In the genomic region with DNA sequence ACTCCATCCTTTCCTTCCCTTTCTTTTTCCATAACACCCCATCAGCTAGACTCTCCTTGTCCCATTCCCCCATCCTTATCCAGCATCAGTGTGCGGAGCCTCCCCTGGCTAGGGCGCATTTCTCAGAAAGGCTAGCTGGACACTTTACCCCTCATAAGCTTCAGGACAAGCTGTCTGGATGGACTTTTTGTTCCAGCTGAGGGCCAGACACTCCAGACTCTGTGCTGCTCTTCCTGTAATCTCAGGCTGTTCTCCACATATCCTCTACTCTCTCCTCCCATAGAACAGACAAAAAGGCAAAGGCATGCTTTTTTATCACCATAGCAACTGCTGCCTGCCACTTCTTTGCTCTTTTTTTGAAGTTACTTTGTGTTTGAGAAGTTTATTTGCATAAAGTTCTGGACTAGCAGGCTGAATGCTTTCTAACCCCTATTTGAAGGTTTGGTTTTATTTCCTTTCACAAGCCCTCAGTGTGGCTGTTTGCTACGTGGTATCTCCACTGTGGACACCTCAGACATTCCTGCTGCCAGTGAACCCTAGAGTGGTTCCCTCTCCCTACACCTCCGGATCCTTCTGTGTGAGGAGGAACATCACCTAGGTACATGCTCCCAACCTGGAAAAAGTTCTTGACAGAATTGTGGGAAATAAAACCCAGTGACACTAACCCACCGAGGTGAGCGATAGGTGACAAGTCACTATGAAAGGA, we compare ENCODE assay signal across 21 mouse cellular contexts.
DNase-seq lines count a peak whose midpoint lies in the region; ATAC-seq and TF ChIP-seq lines count a peak whose summit lies in the region.
"Had no signal": no experiment of that assay in that cellular context is flagged by ENCODE, and none has a peak within 500 bp of the region (broad histone marks: within the 10 kb centered on the region; RNA-seq: fewer than 3 reads in every experiment).

No protein-coding gene starts in this region.

- no peak overlapping the region for H3K4me3 ChIP-seq in forebrain, postnatal 0 days (ENCODE audit: low read depth, low read length)
- no peak overlapping the region for H3K4me3 ChIP-seq in forebrain, embryonic 11.5 days (ENCODE audit: low read depth, low read length)
- H3K4me3 ChIP-seq in limb, embryonic 13.5 days = no peak overlapping the region
- no peak overlapping the region for H3K4me3 ChIP-seq in midbrain, postnatal 0 days (ENCODE audit: low read depth, low read length)
- H3K4me3 ChIP-seq: heart, embryonic 10.5 days had no signal

- ATAC-seq in forebrain, postnatal 0 days = peak; percentile 53
- ATAC-seq in forebrain, embryonic 11.5 days (replicated peaks; ENCODE audit: low FRiP score) = no peak
- ATAC-seq in limb, embryonic 13.5 days (ENCODE audit: low FRiP score, low read depth) = no peak
- ATAC-seq in midbrain, postnatal 0 days (ENCODE audit: low FRiP score) = 0 out of 2 replicates have a peak, but pooled peaks have one; percentile 38
- ATAC-seq in megakaryocyte-erythroid progenitor cell, adult 5-6 weeks (replicated peaks; ENCODE audit: low FRiP score, low TSS enrichment, poor library complexity, severe bottlenecking) = no peak
- ATAC-seq: inflammation-experienced regulatory T-cells, adult 6 months had no signal

- 64% methylated on average over 6 of the region's 6 CpGs for WGBS in forebrain, postnatal 0 days
- 78% methylated on average over 6 of the region's 6 CpGs for WGBS in forebrain, embryonic 11.5 days
- 91% methylated on average over 6 of the region's 6 CpGs for WGBS in limb, embryonic 13.5 days
- WGBS in midbrain, postnatal 0 days = 52% methylated on average over 6 of the region's 6 CpGs

- no peak for TF ChIP-seq POLR2A in brain, embryonic 14.5 days (IDR thresholded peaks at IDR 0.05; ENCODE audit: borderline replicate concordance, extremely low read depth, insufficient read depth, insufficient read length, poor library complexity, severe bottlenecking)

- no peaks in the 10 kb centered on the region for H3K36me3 ChIP-seq in forebrain, postnatal 0 days (ENCODE audit: insufficient read depth)
- H3K36me3 ChIP-seq in forebrain, embryonic 11.5 days (ENCODE audit: control insufficient read depth, insufficient read depth, low read length) = no peaks in the 10 kb centered on the region
- H3K36me3 ChIP-seq in limb, embryonic 13.5 days = no peaks in the 10 kb centered on the region
- H3K36me3 ChIP-seq in midbrain, postnatal 0 days (ENCODE audit: insufficient read depth, low read length) = no peaks in the 10 kb centered on the region
- H3K36me3 ChIP-seq: heart, embryonic 10.5 days had no signal

- H3K9ac ChIP-seq in forebrain, postnatal 0 days = no peak overlapping the region
- no peak overlapping the region for H3K9ac ChIP-seq in forebrain, embryonic 11.5 days (ENCODE audit: low read length)
- no peak overlapping the region for H3K9ac ChIP-seq in limb, embryonic 13.5 days
- H3K9ac ChIP-seq in midbrain, postnatal 0 days (replicated peaks; ENCODE audit: low read length, poor library complexity, severe bottlenecking) = no peak overlapping the region

- H3K9me3 ChIP-seq in forebrain, postnatal 0 days (ENCODE audit: low read length) = no peaks in the 10 kb centered on the region
- no peaks in the 10 kb centered on the region for H3K9me3 ChIP-seq in forebrain, embryonic 11.5 days (ENCODE audit: control insufficient read depth, low read length)
- no peaks in the 10 kb centered on the region for H3K9me3 ChIP-seq in limb, embryonic 13.5 days
- H3K9me3 ChIP-seq in midbrain, postnatal 0 days (ENCODE audit: low read length) = no peaks in the 10 kb centered on the region
- H3K9me3 ChIP-seq: heart, embryonic 10.5 days had no signal

- H3K27me3 ChIP-seq in forebrain, postnatal 0 days (ENCODE audit: insufficient read depth, low read length) = no peaks in the 10 kb centered on the region
- no peaks in the 10 kb centered on the region for H3K27me3 ChIP-seq in forebrain, embryonic 11.5 days (ENCODE audit: control insufficient read depth, insufficient read depth, low read length)
- no peaks in the 10 kb centered on the region for H3K27me3 ChIP-seq in limb, embryonic 13.5 days
- H3K27me3 ChIP-seq in midbrain, postnatal 0 days (ENCODE audit: insufficient read depth, low read length) = no peaks in the 10 kb centered on the region
- H3K27me3 ChIP-seq: CH12.LX had no signal

- no peaks in the 10 kb centered on the region for H3K4me1 ChIP-seq in forebrain, postnatal 0 days (ENCODE audit: insufficient read depth)
- no peaks in the 10 kb centered on the region; the same call in 1 of the 2 replicates for H3K4me1 ChIP-seq in forebrain, embryonic 11.5 days (replicated peaks; ENCODE audit: control insufficient read depth, insufficient read depth, low read length)
- peaks cover 21% of the 10 kb centered on the region for H3K4me1 ChIP-seq in limb, embryonic 13.5 days
- no peaks in the 10 kb centered on the region for H3K4me1 ChIP-seq in midbrain, postnatal 0 days (ENCODE audit: insufficient read depth, low read length)
- H3K4me1 ChIP-seq: heart, embryonic 10.5 days had no signal

- TF ChIP-seq CTCF in forebrain, postnatal 0 days (IDR thresholded peaks at IDR 0.05; ENCODE audit: low read depth) = no peak
- TF ChIP-seq CTCF in brain, embryonic 14.5 days (IDR thresholded peaks at IDR 0.05; ENCODE audit: borderline replicate concordance, extremely low read depth, insufficient read depth, insufficient read length) = no peak
- TF ChIP-seq CTCF in midbrain, postnatal 0 days (IDR thresholded peaks at IDR 0.05) = no peak

- DNase-seq in forebrain, postnatal 0 days = peak; percentile 30
- DNase-seq in forebrain, embryonic 11.5 days (ENCODE audit: low spot score) = no peak
- peak; percentile 58 for DNase-seq in brain, embryonic 14.5 days (ENCODE audit: low read depth)
- peak; percentile 42 for DNase-seq in midbrain, postnatal 0 days (ENCODE audit: low spot score)
- DNase-seq in urinary bladder, postnatal 10 days (ENCODE audit: low spot score) = no peak
- DNase-seq: adrenal gland, adult 2 months; cerebellum, adult 11-12 months; cerebellum, postnatal 25 days; gastrocnemius, postnatal 25 days; heart, postnatal 10 days; kidney, adult 8-10 months; kidney, postnatal 25 days; lung, adult 2 months; lung, postnatal 4 days; right cerebral cortex, adult 18-20 months; thymus, postnatal 14 days had no signal

- no peak overlapping the region for H3K27ac ChIP-seq in forebrain, postnatal 0 days (ENCODE audit: low read depth, low read length)
- H3K27ac ChIP-seq in forebrain, embryonic 11.5 days (ENCODE audit: low read depth, low read length) = no peak overlapping the region
- H3K27ac ChIP-seq in limb, embryonic 13.5 days = peak overlapping the region; percentile 22; the same call in 1 of the 2 replicates
- no peak overlapping the region for H3K27ac ChIP-seq in midbrain, postnatal 0 days (ENCODE audit: low read depth, low read length)
- H3K27ac ChIP-seq: heart, embryonic 10.5 days had no signal

- no peak overlapping the region for H3K4me2 ChIP-seq in forebrain, postnatal 0 days (ENCODE audit: low read depth)
- H3K4me2 ChIP-seq in forebrain, embryonic 11.5 days (ENCODE audit: low read depth, low read length, severe bottlenecking) = no peak overlapping the region
- H3K4me2 ChIP-seq in limb, embryonic 13.5 days (replicated peaks) = no peak overlapping the region
- H3K4me2 ChIP-seq in midbrain, postnatal 0 days (ENCODE audit: low read depth, low read length, poor library complexity, severe bottlenecking) = no peak overlapping the region

Comparison
In these comparisons a context has a peak if more than half of its experiments do, and no peak if none do; other contexts are left out.
1. ATAC-seq: peak in forebrain, postnatal 0 days (single experiment) and midbrain, postnatal 0 days (single experiment); none in forebrain, embryonic 11.5 days (single experiment), limb, embryonic 13.5 days (single experiment) and megakaryocyte-erythroid progenitor cell, adult 5-6 weeks (single experiment).
2. DNase-seq: peak in forebrain, postnatal 0 days (single experiment), brain, embryonic 14.5 days (single experiment) and midbrain, postnatal 0 days (single experiment); none in forebrain, embryonic 11.5 days (single experiment) and urinary bladder, postnatal 10 days (single experiment).